In genomic region chr17:37194782-37195181, GRCm38 (mm10) we compare ENCODE assay signal across 28 mouse cellular contexts. TPM values are rescaled to one million over a fixed set of nuclear protein-coding genes. Genes with fewer than 3 reads are reported as not detected.
DNase-seq lines count a peak whose midpoint lies in the region; ATAC-seq and TF ChIP-seq lines count a peak whose summit lies in the region.
"Had no signal": no experiment of that assay in that cellular context is flagged by ENCODE, and none has a peak within 500 bp of the region (broad histone marks: within the 10 kb centered on the region; RNA-seq: fewer than 3 reads in every experiment).

No protein-coding gene starts in this region.

- no peak overlapping the region for H3K4me3 ChIP-seq in embryonic fibroblast, embryonic 13.5 days (ENCODE audit: insufficient read depth, low read length)
- H3K4me3 ChIP-seq: forebrain, embryonic 12.5 days; gastrocnemius, adult 2 months; heart, embryonic 10.5 days had no signal

- H3K4me1 ChIP-seq in embryonic fibroblast, embryonic 13.5 days (ENCODE audit: control insufficient read depth, insufficient read depth, low read length): peaks cover 4% of the 10 kb centered on the region

- no peak for TF ChIP-seq POLR2A in embryonic fibroblast, embryonic 13.5 days (IDR thresholded peaks at IDR 0.05; ENCODE audit: low read depth, low read length)

- H3K27ac ChIP-seq in embryonic fibroblast, embryonic 13.5 days (ENCODE audit: insufficient read depth, low read length): 0 out of 2 replicates have a peak overlapping the region, but pooled peaks have one; percentile 17
- H3K27ac ChIP-seq: forebrain, embryonic 12.5 days; gastrocnemius, adult 2 months; heart, embryonic 10.5 days; hindbrain, embryonic 14.5 days; kidney, postnatal 0 days had no signal

- TF ChIP-seq CTCF in embryonic fibroblast, embryonic 13.5 days (IDR thresholded peaks at IDR 0.05; ENCODE audit: borderline replicate concordance, insufficient read depth, low read length): no peak

- ATAC-seq in frontal cortex, adult (ENCODE audit: low TSS enrichment): peak; percentile 87
- ATAC-seq in CD4-positive, CD25-positive, alpha-beta regulatory T cell, adult 4 months: no peak
- ATAC-seq: activated CD4-positive, CD25-positive, alpha-beta regulatory T cell, adult 4 months; inflammation-experienced regulatory T-cells, adult 6 months had no signal

- no peak for DNase-seq in frontal cortex, postnatal 14 days (ENCODE audit: low spot score in 2 of 2)
- DNase-seq in 3T3-L1 (ENCODE audit: low read depth, low spot score): peak; percentile 97
- DNase-seq in Muller cell, postnatal 12 days (ENCODE audit: inconsistent ontology term): peak; percentile 61
- DNase-seq in left cerebral cortex, adult 11 months (ENCODE audit: low spot score): no peak
- DNase-seq: cerebellum, adult 11-12 months; cerebellum, postnatal 14 days; gastrocnemius, adult 2 months; heart, postnatal 4 days; kidney, adult 18-20 months; thymus, postnatal 36 days had no signal

RNA-seq across cellular contexts. Expression of gene Ubd, which starts 1.1 kb away (rescaled TPM):
- not detected in 2 replicates for polyA plus RNA-seq in embryonic fibroblast, embryonic 13.5 days (2011; ENCODE audit: insufficient read length, low read depth, missing spikeins)
- under 1 TPM in 1 of 2 experiments, not detected in 1; 0.70 TPM for polyA plus RNA-seq in CD4-positive, CD25-positive, alpha-beta regulatory T cell, adult 4 months (2017; shearing (Covaris generic))
- polyA plus RNA-seq: embryonic facial prominence, embryonic 11.5 days; forebrain, embryonic 12.5 days; heart, embryonic 10.5 days; hindbrain, embryonic 14.5 days; kidney, postnatal 0 days; limb, embryonic 11.5 days; liver, embryonic 16.5 days; midbrain, embryonic 11.5 days; midbrain, postnatal 0 days; neural tube, embryonic 14.5 days had no signal

RNA-seq across cellular contexts. Expression of gene Olfr94, which starts 6.0 kb away (rescaled TPM):
- polyA plus RNA-seq in embryonic fibroblast, embryonic 13.5 days (2011; ENCODE audit: insufficient read length, low read depth, missing spikeins): not detected in 2 replicates
- polyA plus RNA-seq in CD4-positive, CD25-positive, alpha-beta regulatory T cell, adult 4 months (2017; shearing (Covaris generic)): not detected
- polyA plus RNA-seq: activated CD4-positive, CD25-positive, alpha-beta regulatory T cell, adult 4 months; embryonic facial prominence, embryonic 11.5 days; forebrain, embryonic 12.5 days; heart, embryonic 10.5 days; heart, embryonic 16.5 days; hindbrain, embryonic 14.5 days; inflammation-experienced regulatory T-cells, adult 6 months; kidney, postnatal 0 days; limb, embryonic 11.5 days; liver, adult 2 months; liver, embryonic 16.5 days; lung, embryonic 16.5 days; midbrain, embryonic 11.5 days; midbrain, postnatal 0 days had no signal

RNA-seq across cellular contexts. Expression of gene Olfr95, which starts 18.1 kb away (rescaled TPM):
- polyA plus RNA-seq in embryonic fibroblast, embryonic 13.5 days (2011; ENCODE audit: insufficient read length, low read depth, missing spikeins): not detected in 2 replicates
- polyA plus RNA-seq in CD4-positive, CD25-positive, alpha-beta regulatory T cell, adult 4 months (2017; shearing (Covaris generic)): not detected
- polyA plus RNA-seq: activated CD4-positive, CD25-positive, alpha-beta regulatory T cell, adult 4 months; embryonic facial prominence, embryonic 11.5 days; forebrain, embryonic 12.5 days; heart, embryonic 10.5 days; heart, embryonic 16.5 days; hindbrain, embryonic 14.5 days; inflammation-experienced regulatory T-cells, adult 6 months; kidney, postnatal 0 days; limb, embryonic 11.5 days; liver, adult 2 months; liver, embryonic 16.5 days; lung, embryonic 16.5 days; midbrain, embryonic 11.5 days had no signal

RNA-seq across cellular contexts. Expression of gene Olfr96, which starts 25.2 kb away (rescaled TPM):
- not detected in 2 replicates for polyA plus RNA-seq in embryonic fibroblast, embryonic 13.5 days (2011; ENCODE audit: insufficient read length, low read depth, missing spikeins)
- polyA plus RNA-seq in CD4-positive, CD25-positive, alpha-beta regulatory T cell, adult 4 months (2017; shearing (Covaris generic)): not detected
- polyA plus RNA-seq: activated CD4-positive, CD25-positive, alpha-beta regulatory T cell, adult 4 months; embryonic facial prominence, embryonic 11.5 days; forebrain, embryonic 12.5 days; heart, embryonic 10.5 days; heart, embryonic 16.5 days; hindbrain, embryonic 14.5 days; inflammation-experienced regulatory T-cells, adult 6 months; kidney, postnatal 0 days; limb, embryonic 11.5 days; liver, adult 2 months; liver, embryonic 16.5 days; lung, embryonic 16.5 days; midbrain, embryonic 11.5 days; midbrain, postnatal 0 days; neural tube, embryonic 14.5 days had no signal

RNA-seq across cellular contexts. Expression of gene Olfr93, which starts 33.5 kb away (rescaled TPM):
- not detected in 2 replicates for polyA plus RNA-seq in embryonic fibroblast, embryonic 13.5 days (2011; ENCODE audit: insufficient read length, low read depth, missing spikeins)
- not detected for polyA plus RNA-seq in CD4-positive, CD25-positive, alpha-beta regulatory T cell, adult 4 months (2017; shearing (Covaris generic))
- polyA plus RNA-seq: activated CD4-positive, CD25-positive, alpha-beta regulatory T cell, adult 4 months; embryonic facial prominence, embryonic 11.5 days; forebrain, embryonic 12.5 days; heart, embryonic 10.5 days; heart, embryonic 16.5 days; hindbrain, embryonic 14.5 days; inflammation-experienced regulatory T-cells, adult 6 months; kidney, postnatal 0 days; limb, embryonic 11.5 days; liver, adult 2 months; liver, embryonic 16.5 days; lung, embryonic 16.5 days; midbrain, embryonic 11.5 days; midbrain, postnatal 0 days; neural tube, embryonic 14.5 days had no signal

Comparison
In these comparisons a context has a peak if more than half of its experiments do, and no peak if none do; other contexts are left out.
1. DNase-seq: peak in 3T3-L1 (single experiment) and Muller cell, postnatal 12 days (single experiment); none in frontal cortex, postnatal 14 days (0 of 2) and left cerebral cortex, adult 11 months (single experiment).